Mouse (Mus musculus) spleen, postnatal 10 days (tissue): ENCODE results near the gene Gm13283.
"Not testable (repeated sequence)": the region's sequence is repeated elsewhere in the genome, so short reads cannot be mapped to it uniquely, and the experiment has no call there.

Experiments
- DNase-seq, 2 experiments: peaks; one replicate each; pipeline ENCODE4 v3.0.0; 2021 to 2022; ENCODE audit warnings: low spot score in 2 of 2

The Gm13283 gene

DNA sequence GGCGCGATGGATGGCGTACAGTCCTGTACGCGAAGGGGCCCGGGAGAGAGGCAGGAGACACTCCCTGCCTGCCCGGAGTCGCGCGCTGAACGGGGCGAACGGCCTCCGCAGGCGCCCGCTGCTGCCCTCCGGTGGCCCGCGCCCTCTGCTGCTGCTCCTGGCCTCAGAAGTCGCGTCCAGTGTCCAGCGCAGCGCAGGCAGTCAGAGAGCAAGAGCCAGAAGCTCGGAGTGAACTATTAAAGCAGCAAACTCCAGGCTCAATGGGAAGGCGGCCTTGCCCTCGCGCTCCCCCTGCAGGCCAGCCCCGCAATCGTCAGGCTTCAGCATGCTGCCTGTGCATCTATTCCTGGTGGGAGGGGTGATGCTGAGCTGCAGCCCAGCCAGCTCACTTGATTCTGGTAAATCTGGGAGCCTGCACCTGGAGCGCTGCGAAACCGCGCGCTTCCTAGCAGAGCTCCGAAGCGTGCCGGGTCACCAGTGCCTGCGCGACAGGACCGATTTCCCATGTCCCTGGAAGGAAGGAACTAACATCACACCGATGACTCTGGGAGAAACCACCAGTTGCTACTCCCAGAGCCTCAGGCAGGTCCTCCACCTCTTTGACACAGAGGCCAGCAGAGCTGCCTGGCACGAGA, 3.6 kb downstream of the Gm13283 start:
- DNase-seq = peak; percentile 12 to 27

GRCm38 (mm10) chr4:88773534-88773933, 13.6 kb downstream of the Gm13283 start, which contains the start of gene Gm13290:
Gene Gm13290 (plus strand): TSS chr4:88773834.
- not testable (repeated sequence) for DNase-seq

GRCm38 (mm10) chr4:88776622-88777021, 16.7 kb downstream of the Gm13283 start, which contains the start of gene Gm13289:
Gene Gm13289 (plus strand): TSS chr4:88776922.
- not testable (repeated sequence) for DNase-seq

DNA sequence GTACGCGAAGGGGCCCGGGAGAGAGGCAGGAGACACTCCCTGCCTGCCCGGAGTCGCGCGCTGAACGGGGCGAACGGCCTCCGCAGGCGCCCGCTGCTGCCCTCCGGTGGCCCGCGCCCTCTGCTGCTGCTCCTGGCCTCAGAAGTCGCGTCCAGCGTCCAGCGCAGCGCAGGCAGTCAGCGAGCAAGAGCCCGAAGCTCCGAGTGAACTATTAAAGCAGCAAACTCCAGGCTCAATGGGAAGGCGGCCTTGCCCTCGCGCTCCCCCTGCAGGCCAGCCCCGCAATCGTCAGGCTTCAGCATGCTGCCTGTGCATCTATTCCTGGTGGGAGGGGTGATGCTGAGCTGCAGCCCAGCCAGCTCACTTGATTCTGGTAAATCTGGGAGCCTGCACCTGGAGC, 19.6 kb downstream of the Gm13283 start, which contains the start of gene Gm13272:
Gm13272 (plus strand) TSS at position 301 of the 400 bp plus-strand sequence.
- not testable (repeated sequence) for DNase-seq

- DNase-seq = not testable (repeated sequence)
Measured at GRCm38 (mm10) chr4:88780320-88780719, 20.4 kb downstream of the Gm13283 start.

DNA sequence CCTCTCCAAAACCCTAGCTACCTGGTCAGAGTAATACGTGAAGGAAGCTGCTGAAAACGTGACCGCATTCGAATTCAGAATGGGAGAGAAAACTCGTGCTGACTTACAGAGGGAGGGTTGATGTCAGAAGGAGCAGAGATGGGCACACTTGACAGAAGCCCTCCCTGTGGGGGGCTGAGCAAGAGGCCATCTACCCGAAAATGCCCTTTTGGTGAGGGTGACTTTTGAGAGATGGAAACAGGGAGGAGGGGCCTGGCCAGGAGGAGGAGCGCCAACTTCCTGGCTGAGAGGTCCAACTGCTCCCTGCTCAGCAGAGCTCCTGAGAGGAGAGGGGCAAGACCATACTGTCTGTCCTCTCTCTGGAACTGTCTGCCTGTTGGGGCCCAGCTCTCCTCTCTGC, 21.9 kb downstream of the Gm13283 start, which contains the start of gene Ifnz:
Ifnz (plus strand) TSS at position 301 of the 400 bp plus-strand sequence.
- DNase-seq = not testable (repeated sequence)

DNA sequence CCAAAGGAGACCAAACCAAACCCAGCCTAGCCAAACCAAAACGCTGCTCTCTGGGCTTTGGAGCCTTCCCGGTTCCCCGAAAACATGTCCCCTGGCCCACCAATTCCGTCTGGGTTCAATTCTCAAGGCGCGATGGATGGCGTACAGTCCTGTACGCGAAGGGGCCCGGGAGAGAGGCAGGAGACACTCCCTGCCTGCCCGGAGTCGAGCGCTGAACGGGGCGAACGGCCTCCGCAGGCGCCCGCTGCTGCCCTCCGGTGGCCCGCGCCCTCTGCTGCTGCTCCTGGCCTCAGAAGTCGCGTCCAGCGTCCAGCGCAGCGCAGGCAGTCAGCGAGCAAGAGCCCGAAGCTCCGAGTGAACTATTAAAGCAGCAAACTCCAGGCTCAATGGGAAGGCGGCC, 22.4 kb downstream of the Gm13283 start:
- DNase-seq = not testable (repeated sequence)

GRCm38 (mm10) chr4:88785409-88785808, 25.5 kb downstream of the Gm13283 start, which contains the start of gene Gm13276:
Gene Gm13276 (plus strand): TSS chr4:88785709.
- not testable (repeated sequence) for DNase-seq

DNA sequence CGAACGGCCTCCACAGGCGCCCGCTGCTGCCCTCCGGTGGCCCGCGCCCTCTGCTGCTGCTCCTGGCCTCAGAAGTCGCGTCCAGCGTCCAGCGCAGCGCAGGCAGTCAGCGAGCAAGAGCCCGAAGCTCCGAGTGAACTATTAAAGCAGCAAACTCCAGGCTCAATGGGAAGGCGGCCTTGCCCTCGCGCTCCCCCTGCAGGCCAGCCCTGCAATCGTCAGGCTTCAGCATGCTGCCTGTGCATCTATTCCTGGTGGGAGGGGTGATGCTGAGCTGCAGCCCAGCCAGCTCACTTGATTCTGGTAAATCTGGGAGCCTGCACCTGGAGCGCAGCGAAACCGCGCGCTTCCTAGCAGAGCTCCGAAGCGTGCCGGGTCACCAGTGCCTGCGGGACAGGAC, 28.5 kb downstream of the Gm13283 start, which contains the start of gene Gm13277:
Gm13277 (plus strand) TSS at position 231 of the 400 bp plus-strand sequence.
- DNase-seq = peak; percentile 17 to 69

GRCm38 (mm10) chr4:88791250-88791649, 31.3 kb downstream of the Gm13283 start, which contains the start of gene Gm13278:
Gene Gm13278 (plus strand): TSS chr4:88791550.
- DNase-seq = not testable (repeated sequence)

DNA sequence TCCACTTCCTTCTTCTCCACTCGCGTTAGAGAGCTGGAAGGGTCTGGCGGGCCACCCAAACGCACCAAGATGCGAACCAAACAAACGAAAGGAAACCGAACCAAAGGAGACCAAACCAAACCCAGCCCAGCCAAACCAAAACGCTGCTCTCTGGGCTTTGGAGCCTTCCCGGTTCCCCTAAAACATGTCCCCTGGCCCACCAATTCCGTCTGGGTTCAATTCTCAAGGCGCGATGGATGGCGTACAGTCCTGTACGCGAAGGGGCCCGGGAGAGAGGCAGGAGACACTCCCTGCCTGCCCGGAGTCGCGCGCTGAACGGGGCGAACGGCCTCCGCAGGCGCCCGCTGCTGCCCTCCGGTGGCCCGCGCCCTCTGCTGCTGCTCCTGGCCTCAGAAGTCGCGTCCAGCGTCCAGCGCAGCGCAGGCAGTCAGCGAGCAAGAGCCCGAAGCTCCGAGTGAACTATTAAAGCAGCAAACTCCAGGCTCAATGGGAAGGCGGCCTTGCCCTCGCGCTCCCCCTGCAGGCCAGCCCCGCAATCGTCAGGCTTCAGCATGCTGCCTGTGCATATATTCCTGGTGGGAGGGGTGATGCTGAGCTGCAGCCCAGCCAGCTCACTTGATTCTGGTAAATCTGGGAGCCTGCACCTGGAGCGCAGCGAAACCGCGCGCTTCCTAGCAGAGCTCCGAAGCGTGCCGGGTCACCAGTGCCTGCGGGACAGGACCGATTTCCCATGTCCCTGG, 34.2 kb downstream of the Gm13283 start, which contains the start of gene Gm13275:
Gm13275 (plus strand) TSS at position 552 of the 740 bp plus-strand sequence.
- DNase-seq = peak; percentile 47 to 79

DNA sequence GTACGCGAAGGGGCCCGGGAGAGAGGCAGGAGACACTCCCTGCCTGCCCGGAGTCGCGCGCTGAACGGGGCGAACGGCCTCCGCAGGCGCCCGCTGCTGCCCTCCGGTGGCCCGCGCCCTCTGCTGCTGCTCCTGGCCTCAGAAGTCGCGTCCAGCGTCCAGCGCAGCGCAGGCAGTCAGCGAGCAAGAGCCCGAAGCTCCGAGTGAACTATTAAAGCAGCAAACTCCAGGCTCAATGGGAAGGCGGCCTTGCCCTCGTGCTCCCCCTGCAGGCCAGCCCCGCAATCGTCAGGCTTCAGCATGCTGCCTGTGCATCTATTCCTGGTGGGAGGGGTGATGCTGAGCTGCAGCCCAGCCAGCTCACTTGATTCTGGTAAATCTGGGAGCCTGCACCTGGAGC, 37.2 kb downstream of the Gm13283 start, which contains the start of gene Gm13279:
Gm13279 (plus strand) TSS at position 301 of the 400 bp plus-strand sequence.
- DNase-seq = not testable (repeated sequence)

DNA sequence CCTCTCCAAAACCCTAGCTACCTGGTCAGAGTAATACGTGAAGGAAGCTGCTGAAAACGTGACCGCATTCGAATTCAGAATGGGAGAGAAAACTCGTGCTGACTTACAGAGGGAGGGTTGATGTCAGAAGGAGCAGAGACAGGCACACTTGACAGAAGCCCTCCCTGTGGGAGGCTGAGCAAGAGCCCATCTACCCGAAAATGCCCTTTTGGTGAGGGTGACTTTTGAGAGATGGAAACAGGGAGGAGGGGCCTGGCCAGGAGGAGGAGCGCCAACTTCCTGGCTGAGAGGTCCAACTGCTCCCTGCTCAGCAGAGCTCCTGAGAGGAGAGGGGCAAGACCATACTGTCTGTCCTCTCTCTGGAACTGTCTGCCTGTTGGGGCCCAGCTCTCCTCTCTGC, 39.4 kb downstream of the Gm13283 start, which contains the start of gene Gm13285:
Gm13285 (plus strand) TSS at position 301 of the 400 bp plus-strand sequence.
- DNase-seq = not testable (repeated sequence)

DNA sequence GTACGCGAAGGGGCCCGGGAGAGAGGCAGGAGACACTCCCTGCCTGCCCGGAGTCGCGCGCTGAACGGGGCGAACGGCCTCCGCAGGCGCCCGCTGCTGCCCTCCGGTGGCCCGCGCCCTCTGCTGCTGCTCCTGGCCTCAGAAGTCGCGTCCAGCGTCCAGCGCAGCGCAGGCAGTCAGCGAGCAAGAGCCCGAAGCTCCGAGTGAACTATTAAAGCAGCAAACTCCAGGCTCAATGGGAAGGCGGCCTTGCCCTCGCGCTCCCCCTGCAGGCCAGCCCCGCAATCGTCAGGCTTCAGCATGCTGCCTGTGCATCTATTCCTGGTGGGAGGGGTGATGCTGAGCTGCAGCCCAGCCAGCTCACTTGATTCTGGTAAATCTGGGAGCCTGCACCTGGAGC, 43.0 kb downstream of the Gm13283 start, which contains the start of gene Gm13287:
Gm13287 (plus strand) TSS at position 301 of the 400 bp plus-strand sequence.
- DNase-seq = not testable (repeated sequence)

DNA sequence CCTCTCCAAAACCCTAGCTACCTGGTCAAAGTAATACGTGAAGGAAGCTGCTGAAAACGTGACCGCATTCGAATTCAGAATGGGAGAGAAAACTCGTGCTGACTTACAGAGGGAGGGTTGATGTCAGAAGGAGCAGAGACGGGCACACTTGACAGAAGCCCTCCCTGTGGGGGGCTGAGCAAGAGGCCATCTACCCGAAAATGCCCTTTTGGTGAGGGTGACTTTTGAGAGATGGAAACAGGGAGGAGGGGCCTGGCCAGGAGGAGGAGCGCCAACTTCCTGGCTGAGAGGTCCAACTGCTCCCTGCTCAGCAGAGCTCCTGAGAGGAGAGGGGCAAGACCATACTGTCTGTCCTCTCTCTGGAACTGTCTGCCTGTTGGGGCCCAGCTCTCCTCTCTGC, 45.3 kb downstream of the Gm13283 start, which contains the start of gene Gm13288:
Gm13288 (plus strand) TSS at position 301 of the 400 bp plus-strand sequence.
- not testable (repeated sequence) for DNase-seq

DNA sequence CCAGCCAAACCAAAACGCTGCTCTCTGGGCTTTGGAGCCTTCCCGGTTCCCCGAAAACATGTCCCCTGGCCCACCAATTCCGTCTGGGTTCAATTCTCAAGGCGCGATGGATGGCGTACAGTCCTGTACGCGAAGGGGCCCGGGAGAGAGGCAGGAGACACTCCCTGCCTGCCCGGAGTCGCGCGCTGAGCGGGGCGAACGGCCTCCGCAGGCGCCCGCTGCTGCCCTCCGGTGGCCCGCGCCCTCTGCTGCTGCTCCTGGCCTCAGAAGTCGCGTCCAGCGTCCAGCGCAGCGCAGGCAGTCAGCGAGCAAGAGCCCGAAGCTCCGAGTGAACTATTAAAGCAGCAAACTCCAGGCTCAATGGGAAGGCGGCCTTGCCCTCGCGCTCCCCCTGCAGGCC, 45.8 kb downstream of the Gm13283 start:
- DNase-seq = peak in 1 of 2 experiments; percentile 16
